Mouse (Mus musculus) bone marrow macrophage, adult 2 months (primary cell): ENCODE data around the gene Il4.

ENCODE experiments used
- CTCF ChIP-seq: IDR thresholded peaks from 2 replicates; pipeline ENCODE4 v1.5.1; 2012; ENCODE audit warnings: low read depth, mild to moderate bottlenecking, low read length, moderate library complexity
- POLR2A ChIP-seq: IDR thresholded peaks from 2 replicates; pipeline ENCODE4 v1.6.1; 2012; ENCODE audit warnings: mild to moderate bottlenecking, low read depth, low read length, borderline replicate concordance

DNA sequence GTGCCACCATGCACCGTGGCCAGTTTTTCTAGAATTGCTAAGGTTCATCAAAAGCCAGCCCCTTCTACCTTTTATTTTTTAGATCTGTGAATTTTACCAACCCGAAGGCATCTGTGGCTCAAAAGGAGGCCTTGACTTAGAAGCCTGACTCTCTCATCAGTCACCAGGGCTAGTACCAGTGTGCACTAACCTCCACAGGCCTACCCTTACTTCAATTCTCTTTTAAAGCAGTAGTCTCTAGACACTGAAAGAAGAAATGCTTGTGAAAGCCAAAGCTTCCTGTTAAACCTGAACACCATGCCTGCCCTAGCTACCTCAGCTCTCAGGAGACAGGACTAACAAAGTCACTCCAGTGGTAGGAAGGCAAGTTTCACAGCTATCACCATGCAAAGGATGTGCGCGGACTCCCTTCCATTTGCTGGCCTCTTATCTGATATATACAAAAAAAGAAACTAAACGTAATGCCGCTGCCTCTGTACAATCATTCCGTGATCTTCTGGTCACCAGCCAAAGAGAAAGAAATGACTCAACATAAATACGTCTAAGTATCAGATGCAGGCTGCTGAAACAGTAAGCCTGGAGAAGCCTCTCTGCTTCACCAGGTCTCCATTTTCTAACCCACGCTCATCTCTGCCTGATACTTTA is 38.2 kb upstream of the Il4 start:
- TF ChIP-seq CTCF (no peak), POLR2A (no peak)
